Mouse (Mus musculus): Measurements from ENCODE around the gene Il12rb2. TPM values are rescaled to one million over a fixed set of nuclear protein-coding genes. Genes with fewer than 3 reads are reported as not detected.

Il12rb2 gene
- polyA plus RNA-seq, 1 experiment from 2014 or later = 0.05 TPM

GRCm38 (mm10) chr6:67337943-67338342 lies 38.0 kb downstream of the Il12rb2 start:
- H3K27me3 ChIP-seq (ENCODE audit: insufficient read depth, low read length) = no peaks in the 10 kb centered on the region
- no peak overlapping the region for H3K4me2 ChIP-seq (replicated peaks; ENCODE audit: low read depth, low read length)
- no peak for ATAC-seq (ENCODE audit: low FRiP score, low TSS enrichment)
- no peak overlapping the region for H3K9ac ChIP-seq (replicated peaks; ENCODE audit: low read length)
- H3K4me1 ChIP-seq (ENCODE audit: insufficient read depth, low read length) = no peaks in the 10 kb centered on the region
- no peaks in the 10 kb centered on the region for H3K9me3 ChIP-seq (ENCODE audit: low read length)
- H3K27ac ChIP-seq (ENCODE audit: low read length) = no peak overlapping the region
- H3K4me3 ChIP-seq (ENCODE audit: low read length) = no peak overlapping the region
- H3K36me3 ChIP-seq (ENCODE audit: insufficient read depth, low read length) = no peaks in the 10 kb centered on the region

GRCm38 (mm10) chr6:67323788-67324187 lies 52.2 kb downstream of the Il12rb2 start:
- ATAC-seq (ENCODE audit: low FRiP score, low TSS enrichment) = no peak
- Histone ChIP-seq H3K9ac (replicated peaks; ENCODE audit: low read length) (no peak overlapping the region), H3K27ac (ENCODE audit: low read length) (no peak overlapping the region), H3K36me3 (ENCODE audit: insufficient read depth, low read length) (no peaks in the 10 kb centered on the region), H3K4me1 (ENCODE audit: insufficient read depth, low read length) (no peaks in the 10 kb centered on the region), H3K4me2 (replicated peaks; ENCODE audit: low read depth, low read length) (no peak overlapping the region), H3K27me3 (ENCODE audit: insufficient read depth, low read length) (no peaks in the 10 kb centered on the region), H3K9me3 (ENCODE audit: low read length) (no peaks in the 10 kb centered on the region), H3K4me3 (ENCODE audit: low read length) (no peak overlapping the region)
- 72% methylated on average over 3 of the region's 3 CpGs for WGBS

- Histone ChIP-seq H3K4me1 (ENCODE audit: insufficient read depth, low read length) (no peaks in the 10 kb centered on the region), H3K27ac (ENCODE audit: low read length) (no peak overlapping the region), H3K9ac (replicated peaks; ENCODE audit: low read length) (no peak overlapping the region), H3K9me3 (ENCODE audit: low read length) (no peaks in the 10 kb centered on the region), H3K27me3 (ENCODE audit: insufficient read depth, low read length) (no peaks in the 10 kb centered on the region), H3K36me3 (ENCODE audit: insufficient read depth, low read length) (no peaks in the 10 kb centered on the region), H3K4me2 (replicated peaks; ENCODE audit: low read depth, low read length) (no peak overlapping the region), H3K4me3 (ENCODE audit: low read length) (no peak overlapping the region)
- 29% methylated on average over 10 of the region's 10 CpGs for WGBS
- peak; percentile 80 for ATAC-seq (ENCODE audit: low FRiP score, low TSS enrichment)
These were observed 57.5 kb downstream of the Il12rb2 start for GRCm38 (mm10) chr6:67318451-67318850.

- no peaks in the 10 kb centered on the region for H3K9me3 ChIP-seq (ENCODE audit: low read length)
- H3K27me3 ChIP-seq (ENCODE audit: insufficient read depth, low read length) = no peaks in the 10 kb centered on the region
- no peak overlapping the region for H3K4me2 ChIP-seq (replicated peaks; ENCODE audit: low read depth, low read length)
- no peak for ATAC-seq (ENCODE audit: low FRiP score, low TSS enrichment)
- H3K9ac ChIP-seq (replicated peaks; ENCODE audit: low read length) = no peak overlapping the region
- H3K27ac ChIP-seq (ENCODE audit: low read length) = no peak overlapping the region
- WGBS = 88% methylated on average over 8 of the region's 8 CpGs
- H3K4me3 ChIP-seq (ENCODE audit: low read length) = no peak overlapping the region
- H3K36me3 ChIP-seq (ENCODE audit: insufficient read depth, low read length) = no peaks in the 10 kb centered on the region
- no peaks in the 10 kb centered on the region for H3K4me1 ChIP-seq (ENCODE audit: insufficient read depth, low read length)
These were observed 58.1 kb downstream of the Il12rb2 start for GRCm38 (mm10) chr6:67317827-67318338.

- H3K9ac ChIP-seq (replicated peaks; ENCODE audit: low read length) = no peak overlapping the region
- no peaks in the 10 kb centered on the region for H3K36me3 ChIP-seq (ENCODE audit: insufficient read depth, low read length)
- H3K27ac ChIP-seq (ENCODE audit: low read length) = no peak overlapping the region
- ATAC-seq (ENCODE audit: low FRiP score, low TSS enrichment) = no peak
- no peak overlapping the region for H3K4me3 ChIP-seq (ENCODE audit: low read length)
- H3K9me3 ChIP-seq (ENCODE audit: low read length) = no peaks in the 10 kb centered on the region
- H3K27me3 ChIP-seq (ENCODE audit: insufficient read depth, low read length) = no peaks in the 10 kb centered on the region
- 50% methylated on average over 5 of the region's 5 CpGs for WGBS
- H3K4me1 ChIP-seq (ENCODE audit: insufficient read depth, low read length) = no peaks in the 10 kb centered on the region
- H3K4me2 ChIP-seq (replicated peaks; ENCODE audit: low read depth, low read length) = no peak overlapping the region
These were observed 58.9 kb downstream of the Il12rb2 start for GRCm38 (mm10) chr6:67317068-67317467.

GRCm38 (mm10) chr6:67314697-67315096 lies 61.3 kb downstream of the Il12rb2 start:
- Histone ChIP-seq H3K4me2 (replicated peaks; ENCODE audit: low read depth, low read length) (no peak overlapping the region), H3K9me3 (ENCODE audit: low read length) (no peaks in the 10 kb centered on the region), H3K4me1 (ENCODE audit: insufficient read depth, low read length) (no peaks in the 10 kb centered on the region), H3K9ac (replicated peaks; ENCODE audit: low read length) (no peak overlapping the region), H3K27me3 (ENCODE audit: insufficient read depth, low read length) (no peaks in the 10 kb centered on the region), H3K36me3 (ENCODE audit: insufficient read depth, low read length) (no peaks in the 10 kb centered on the region), H3K27ac (ENCODE audit: low read length) (no peak overlapping the region), H3K4me3 (ENCODE audit: low read length) (no peak overlapping the region)
- WGBS = 64% methylated on average over 1 of the region's 1 CpGs
- ATAC-seq (ENCODE audit: low FRiP score, low TSS enrichment) = no peak

- H3K27me3 ChIP-seq (ENCODE audit: insufficient read depth, low read length) = no peaks in the 10 kb centered on the region
- H3K36me3 ChIP-seq (ENCODE audit: insufficient read depth, low read length) = no peaks in the 10 kb centered on the region
- no peak for ATAC-seq (ENCODE audit: low FRiP score, low TSS enrichment)
- H3K9ac ChIP-seq (replicated peaks; ENCODE audit: low read length) = no peak overlapping the region
- no peak overlapping the region for H3K4me2 ChIP-seq (replicated peaks; ENCODE audit: low read depth, low read length)
- H3K27ac ChIP-seq (ENCODE audit: low read length) = no peak overlapping the region
- H3K4me1 ChIP-seq (ENCODE audit: insufficient read depth, low read length) = no peaks in the 10 kb centered on the region
- H3K9me3 ChIP-seq (ENCODE audit: low read length) = no peaks in the 10 kb centered on the region
- no peak overlapping the region for H3K4me3 ChIP-seq (ENCODE audit: low read length)
- WGBS = 85% methylated on average over 3 of the region's 3 CpGs
These were observed 66.2 kb downstream of the Il12rb2 start for GRCm38 (mm10) chr6:67309752-67310151.

GRCm38 (mm10) chr6:67308994-67309393 lies 67.0 kb downstream of the Il12rb2 start:
- Histone ChIP-seq H3K4me3 (ENCODE audit: low read length) (no peak overlapping the region), H3K36me3 (ENCODE audit: insufficient read depth, low read length) (no peaks in the 10 kb centered on the region), H3K27ac (ENCODE audit: low read length) (no peak overlapping the region), H3K9me3 (ENCODE audit: low read length) (no peaks in the 10 kb centered on the region), H3K27me3 (ENCODE audit: insufficient read depth, low read length) (no peaks in the 10 kb centered on the region), H3K4me1 (ENCODE audit: insufficient read depth, low read length) (no peaks in the 10 kb centered on the region), H3K4me2 (replicated peaks; ENCODE audit: low read depth, low read length) (no peak overlapping the region), H3K9ac (replicated peaks; ENCODE audit: low read length) (no peak overlapping the region)
- WGBS = 78% methylated on average over 3 of the region's 3 CpGs
- no peak for ATAC-seq (ENCODE audit: low FRiP score, low TSS enrichment)

- no peak overlapping the region for H3K4me3 ChIP-seq (ENCODE audit: low read length)
- no peak overlapping the region for H3K4me2 ChIP-seq (replicated peaks; ENCODE audit: low read depth, low read length)
- H3K9ac ChIP-seq (replicated peaks; ENCODE audit: low read length) = no peak overlapping the region
- H3K4me1 ChIP-seq (ENCODE audit: insufficient read depth, low read length) = peaks cover 19% of the 10 kb centered on the region
- no peak overlapping the region for H3K27ac ChIP-seq (ENCODE audit: low read length)
- no peaks in the 10 kb centered on the region for H3K27me3 ChIP-seq (ENCODE audit: insufficient read depth, low read length)
- no peak for ATAC-seq (ENCODE audit: low FRiP score, low TSS enrichment)
- H3K9me3 ChIP-seq (ENCODE audit: low read length) = no peaks in the 10 kb centered on the region
- no peaks in the 10 kb centered on the region for H3K36me3 ChIP-seq (ENCODE audit: insufficient read depth, low read length)
- WGBS = 76% methylated on average over 10 of the region's 10 CpGs
These were observed 72.8 kb downstream of the Il12rb2 start for GRCm38 (mm10) chr6:67303210-67303609.

GRCm38 (mm10) chr6:67302471-67302870 lies 73.5 kb downstream of the Il12rb2 start:
- Histone ChIP-seq H3K4me2 (replicated peaks; ENCODE audit: low read depth, low read length) (no peak overlapping the region), H3K9ac (replicated peaks; ENCODE audit: low read length) (no peak overlapping the region), H3K27me3 (ENCODE audit: insufficient read depth, low read length) (no peaks in the 10 kb centered on the region), H3K36me3 (ENCODE audit: insufficient read depth, low read length) (no peaks in the 10 kb centered on the region), H3K4me3 (ENCODE audit: low read length) (no peak overlapping the region), H3K4me1 (ENCODE audit: insufficient read depth, low read length) (peaks cover 19% of the 10 kb centered on the region), H3K9me3 (ENCODE audit: low read length) (no peaks in the 10 kb centered on the region), H3K27ac (ENCODE audit: low read length) (no peak overlapping the region)
- 74% methylated on average over 4 of the region's 4 CpGs for WGBS
- no peak for ATAC-seq (ENCODE audit: low FRiP score, low TSS enrichment)

Measured in kidney, embryonic 16.5 days (tissue).